Mouse (Mus musculus) layer of hippocampus, postnatal 36 days (tissue): ENCODE results near the gene Cdkn2aipnl. TPM values are rescaled to one million over a fixed set of nuclear protein-coding genes. Genes with fewer than 3 reads are reported as not detected.

ENCODE experiments used
- DNase-seq, 2 experiments: peaks; one replicate each; pipeline ENCODE4 v3.0.0; 2022
- total RNA-seq, 2 experiments: library from RNA; stranded (reverse); gene quantifications; 2 replicates each; pipeline ENCODE4 v1.2.3; 2021

Gene Cdkn2aipnl
- 10 to 100 TPM; 32.7 to 33.4 TPM for total RNA-seq

DNA sequence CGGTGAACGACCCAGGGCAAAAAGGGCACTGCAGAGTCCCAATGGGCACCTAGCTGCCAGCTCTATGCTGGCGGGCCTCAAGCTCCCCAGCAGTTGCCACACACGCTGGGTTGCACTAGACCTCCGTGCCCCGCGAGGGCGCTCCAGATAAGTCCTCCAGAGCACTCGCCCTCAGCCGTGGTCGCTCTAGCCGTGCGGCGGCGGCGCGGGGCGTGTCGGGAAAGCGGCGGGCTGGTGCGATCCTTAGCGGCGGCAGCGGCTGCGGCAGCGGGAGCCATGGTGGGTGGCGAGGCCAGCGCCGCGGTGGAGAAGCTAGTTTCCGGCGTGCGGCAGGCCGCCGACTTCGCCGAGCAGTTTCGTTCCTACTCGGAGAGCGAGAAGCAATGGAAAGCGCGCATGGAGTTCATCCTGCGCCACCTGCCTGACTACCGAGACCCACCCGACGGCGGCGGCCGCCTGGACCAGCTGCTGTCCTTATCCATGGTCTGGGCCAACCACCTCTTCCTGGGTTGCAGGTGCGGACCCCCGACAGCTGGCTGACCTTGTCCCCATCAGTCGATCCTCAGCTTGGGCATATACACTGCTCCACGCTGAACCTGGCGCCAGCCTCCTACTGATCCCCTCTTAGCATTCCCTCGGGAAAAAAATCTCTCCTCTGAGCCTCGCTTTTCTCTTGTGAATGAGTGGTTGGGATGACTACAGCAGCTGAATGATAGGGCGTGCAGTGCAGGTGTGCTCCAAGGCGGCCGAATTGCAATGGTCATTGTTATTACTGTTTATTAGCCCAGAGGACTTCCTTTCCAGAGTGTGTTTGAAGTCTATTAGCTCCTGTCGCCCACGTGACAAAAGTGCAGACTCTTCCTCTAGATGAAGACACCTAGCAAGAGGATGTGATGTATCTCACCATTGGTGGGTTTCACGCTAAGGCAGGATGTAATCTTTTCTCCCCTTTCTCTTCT, at the start of gene Cdkn2aipnl:
TSS of gene Cdkn2aipnl (plus strand) at position 219 of the 959 bp plus-strand sequence.
- DNase-seq = peak; percentile 96 to 97

DNA sequence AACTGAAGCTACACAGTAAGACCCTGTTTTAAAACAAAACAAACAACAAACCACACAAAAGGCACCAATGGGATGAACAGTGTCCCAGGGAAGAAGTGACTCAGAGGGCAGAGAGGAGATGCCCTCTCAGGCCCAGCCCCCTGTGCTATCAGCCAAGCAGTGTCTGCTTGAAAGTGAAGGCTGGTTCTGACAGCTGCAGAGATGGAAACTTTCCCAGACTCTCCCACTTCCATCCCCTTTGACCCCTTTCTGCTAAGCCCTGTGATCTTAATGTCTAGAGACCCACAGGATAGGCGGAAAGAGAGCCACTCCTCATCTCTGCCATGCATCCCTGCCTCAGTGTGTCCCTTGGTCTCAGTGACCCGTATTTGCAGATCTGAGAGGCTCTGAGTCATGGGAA, 49.5 kb upstream of the Cdkn2aipnl start:
- DNase-seq = no peak

DNA sequence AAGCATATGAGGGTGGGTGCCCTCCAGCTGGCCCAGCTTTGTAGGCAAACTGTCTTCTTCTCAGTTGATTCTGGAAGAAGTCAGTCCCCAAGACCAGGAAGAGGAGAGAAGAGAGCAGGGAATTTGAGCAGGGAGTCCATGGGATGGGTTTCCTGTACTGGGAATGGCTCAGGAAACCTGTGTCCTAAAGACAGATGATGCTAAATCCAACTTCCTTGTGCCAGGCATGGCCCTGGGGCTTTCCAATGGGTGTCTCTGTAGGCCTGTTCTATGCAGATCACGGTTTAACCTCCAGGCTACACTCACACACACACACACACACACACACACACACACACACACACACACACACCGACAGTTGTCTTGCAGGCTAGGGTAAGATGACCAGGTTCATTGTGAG, 48.9 kb upstream of the Cdkn2aipnl start:
- DNase-seq = no peak

DNA sequence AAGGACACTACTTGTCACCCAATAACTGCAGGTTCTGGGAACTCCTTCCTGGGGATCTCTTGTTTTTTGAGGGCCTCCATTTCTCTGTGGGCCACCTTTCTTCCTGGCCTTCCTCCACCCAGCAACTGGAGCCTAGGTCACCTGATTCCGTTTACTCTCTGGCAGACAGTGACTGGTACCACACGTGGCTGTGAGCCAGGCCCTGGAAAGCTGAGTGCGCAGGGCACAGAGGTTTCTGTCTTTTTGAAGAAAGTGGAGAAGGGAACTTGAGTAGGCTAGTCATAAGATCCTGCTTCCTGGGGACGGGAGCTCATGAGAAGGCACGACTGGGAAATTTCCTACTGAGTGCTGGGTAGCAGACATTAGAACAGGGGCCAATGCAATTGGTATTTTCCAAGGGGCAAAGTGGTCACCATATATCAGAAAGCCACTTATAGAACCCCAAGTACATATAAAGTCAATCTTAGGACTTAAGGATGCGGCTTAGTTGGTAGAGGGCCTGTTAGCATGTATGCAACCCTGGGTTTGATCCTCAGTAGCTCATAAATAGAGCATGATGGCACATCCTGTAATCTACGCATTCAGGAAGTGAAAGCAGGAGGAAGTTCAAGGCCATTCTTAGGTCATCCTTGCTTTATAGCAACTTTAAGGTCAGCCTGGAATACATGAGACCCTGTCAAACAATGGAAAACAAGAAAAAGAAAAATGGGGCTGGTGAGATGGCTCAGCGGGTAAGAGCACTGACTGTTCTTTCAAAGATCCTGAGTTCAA, 45.9 kb upstream of the Cdkn2aipnl start:
- DNase-seq = no peak

DNA sequence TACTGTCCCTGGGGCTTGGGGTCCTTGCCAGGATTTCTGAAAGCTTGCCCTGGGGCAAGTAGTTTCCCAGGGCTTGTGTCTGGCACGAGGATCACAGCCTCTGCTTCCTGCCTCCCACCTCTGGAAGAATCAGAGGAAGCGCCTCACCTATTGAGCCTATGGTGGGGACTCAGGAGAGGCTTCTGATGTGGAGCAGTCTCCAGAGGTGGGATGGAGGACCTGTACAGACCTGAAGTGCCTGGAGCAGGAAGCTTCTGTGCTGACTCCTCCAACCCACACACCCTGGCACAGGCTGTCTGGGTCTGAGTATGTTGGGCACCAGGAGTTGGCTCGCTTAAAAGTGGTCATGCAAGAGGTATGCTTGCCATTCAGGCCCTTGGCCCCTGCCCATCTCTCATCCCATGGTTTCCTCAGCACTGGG, 45.0 kb upstream of the Cdkn2aipnl start:
- no peak for DNase-seq

DNA sequence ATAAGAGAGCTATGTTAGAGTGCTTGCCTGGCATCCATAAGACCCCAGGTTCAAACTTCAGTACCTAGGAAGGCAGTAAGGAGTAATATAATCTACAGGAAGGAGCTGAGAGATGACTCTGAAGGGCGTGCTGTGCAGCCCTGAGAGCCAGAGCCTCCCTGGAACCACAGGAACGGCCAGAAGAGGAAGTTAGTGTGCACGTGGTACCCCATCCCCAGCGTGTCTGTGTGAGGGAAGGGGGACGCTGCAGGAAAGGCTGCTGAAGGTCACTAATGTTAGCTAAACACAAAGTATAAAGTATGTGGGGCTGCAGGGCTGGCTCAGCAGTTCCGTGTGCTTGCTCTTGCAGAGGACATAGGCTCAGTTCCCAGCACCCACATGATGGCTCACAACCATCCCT, 41.9 kb upstream of the Cdkn2aipnl start:
- DNase-seq = no peak

DNA sequence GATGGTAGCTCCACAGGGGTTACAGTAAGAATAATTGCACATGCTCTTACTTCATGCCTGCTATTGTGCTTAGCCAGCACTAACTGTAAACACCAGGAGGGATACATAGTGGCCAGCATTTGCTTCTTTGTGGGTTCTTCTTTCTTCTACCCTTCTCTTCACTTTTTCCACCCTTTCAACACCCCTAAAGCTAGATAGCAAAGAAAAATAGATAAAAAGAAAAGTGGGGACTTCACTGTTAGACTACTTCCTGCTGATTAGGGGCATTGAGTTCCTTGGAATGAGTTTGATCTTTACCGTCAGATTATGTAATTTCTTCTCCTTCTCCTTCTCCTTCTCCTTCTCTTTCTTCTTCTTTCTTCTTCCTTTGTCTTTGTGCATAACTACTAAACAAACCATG, 41.1 kb upstream of the Cdkn2aipnl start:
- DNase-seq = no peak

DNA sequence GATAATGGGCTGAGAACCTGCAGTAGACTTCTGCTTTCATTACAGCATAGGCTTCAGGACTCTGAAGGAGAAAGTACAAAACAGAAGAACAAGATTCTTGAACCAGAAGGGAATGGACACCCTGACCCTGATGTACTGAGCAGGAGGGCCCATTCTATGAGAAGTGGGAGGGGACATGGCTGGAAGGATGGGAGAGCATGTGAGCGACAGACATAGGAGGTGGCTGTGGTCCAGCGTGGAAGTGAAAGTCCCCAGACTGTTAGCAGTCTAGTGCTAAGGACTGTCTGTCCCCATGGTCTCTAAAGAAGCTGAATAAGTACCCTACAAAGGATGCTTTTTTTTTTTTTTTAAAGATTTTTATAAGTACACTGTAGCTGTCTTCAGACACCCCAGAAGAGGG, 40.4 kb upstream of the Cdkn2aipnl start:
- DNase-seq = peak in 1 of 2 experiments; percentile 11

DNA sequence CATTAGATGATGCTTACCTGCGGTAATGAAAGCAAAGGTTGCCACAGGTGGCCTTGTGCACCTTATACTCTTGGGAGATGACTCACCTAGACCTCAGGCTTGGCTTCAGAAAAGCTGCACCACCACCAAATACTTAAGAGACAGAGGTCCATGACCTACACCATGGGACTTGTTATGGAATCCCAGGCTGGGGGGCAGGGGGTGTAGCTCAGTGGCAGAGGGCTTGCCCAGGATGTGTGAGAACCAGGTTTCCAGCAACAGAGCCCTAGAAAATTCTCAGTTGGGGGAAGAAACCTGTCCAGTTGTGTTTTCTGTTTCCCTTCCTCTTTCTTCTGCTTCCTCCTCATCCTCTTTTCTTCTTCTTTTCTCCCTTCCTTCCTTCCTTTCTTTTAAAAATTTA, 36.3 kb upstream of the Cdkn2aipnl start:
- no peak for DNase-seq

DNA sequence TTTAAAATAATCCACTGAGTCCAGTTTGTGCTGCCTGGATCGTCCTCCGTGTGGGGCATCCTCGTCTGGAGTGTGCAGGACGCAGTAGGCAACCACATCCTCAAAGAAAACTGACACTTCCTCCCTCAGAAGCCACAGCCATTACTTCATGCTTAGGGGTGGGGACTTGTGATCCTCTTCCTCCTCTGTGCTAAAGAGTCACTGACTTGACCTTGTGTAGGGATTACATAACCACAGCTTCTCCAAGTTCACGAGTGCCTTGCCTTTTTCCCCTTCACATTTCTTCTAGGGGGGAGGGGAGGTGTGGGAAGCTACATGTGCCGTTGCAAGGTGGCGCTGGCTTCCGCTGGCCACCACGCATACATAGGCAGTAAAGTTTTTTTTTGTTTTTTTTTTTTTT, 35.7 kb upstream of the Cdkn2aipnl start:
- DNase-seq = no peak

DNA sequence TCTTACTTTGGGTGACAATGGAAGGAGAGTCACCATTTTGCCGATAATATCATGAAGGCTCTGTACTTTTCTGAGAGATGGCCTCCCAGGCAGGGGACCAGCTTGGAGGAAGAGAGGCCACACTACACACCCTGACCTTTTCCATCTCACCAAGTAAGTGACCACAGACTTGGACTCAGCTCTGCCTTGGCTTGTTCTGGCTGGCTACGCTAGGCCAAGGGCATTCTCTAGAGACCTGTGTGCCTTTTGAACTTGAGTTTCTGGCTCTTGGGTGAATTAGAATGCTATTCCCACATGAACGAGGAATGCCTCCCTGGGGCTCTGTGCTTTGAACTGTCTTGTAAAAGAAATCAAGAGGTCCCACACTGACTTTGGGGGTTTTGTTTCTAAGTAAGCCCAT, 33.2 kb upstream of the Cdkn2aipnl start:
- DNase-seq = no peak

DNA sequence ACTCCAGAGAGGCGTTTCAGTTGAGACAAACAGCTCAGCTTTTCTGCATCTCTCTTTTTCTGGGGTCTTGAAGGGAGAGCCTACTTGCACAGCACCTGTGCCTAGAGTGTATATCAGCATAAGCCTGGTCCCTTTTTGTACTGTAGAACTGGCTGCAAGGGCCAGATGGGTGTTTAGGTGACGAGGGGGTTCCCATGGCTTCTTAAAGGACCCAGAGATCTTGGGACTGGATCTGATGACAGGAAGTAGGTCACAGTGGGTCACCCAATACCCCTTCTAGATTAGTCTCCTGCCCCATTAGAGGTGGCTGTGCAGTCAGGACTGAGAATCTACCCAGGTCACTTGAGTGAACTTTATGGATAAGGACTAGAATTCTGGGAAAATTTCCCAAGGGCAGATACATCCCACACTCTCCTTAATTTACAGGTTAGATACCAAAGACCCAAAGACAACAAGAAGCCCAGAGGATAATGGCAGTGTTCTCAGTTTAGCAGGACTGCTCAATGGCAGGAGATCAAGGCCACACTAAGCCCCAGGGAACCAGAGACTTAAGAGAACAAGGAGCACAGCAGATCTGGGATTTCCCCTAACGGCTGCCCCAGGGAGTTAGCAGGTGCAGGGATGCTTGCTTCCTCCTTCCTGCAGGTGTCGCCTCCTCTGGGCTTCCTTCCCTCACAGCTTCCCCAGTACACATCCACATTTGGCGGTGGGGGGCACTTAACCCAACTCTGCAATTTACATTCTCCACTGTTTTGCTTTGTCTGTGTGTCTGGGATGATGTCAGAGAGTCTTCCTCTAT, 31.6 kb upstream of the Cdkn2aipnl start:
- DNase-seq = no peak

DNA sequence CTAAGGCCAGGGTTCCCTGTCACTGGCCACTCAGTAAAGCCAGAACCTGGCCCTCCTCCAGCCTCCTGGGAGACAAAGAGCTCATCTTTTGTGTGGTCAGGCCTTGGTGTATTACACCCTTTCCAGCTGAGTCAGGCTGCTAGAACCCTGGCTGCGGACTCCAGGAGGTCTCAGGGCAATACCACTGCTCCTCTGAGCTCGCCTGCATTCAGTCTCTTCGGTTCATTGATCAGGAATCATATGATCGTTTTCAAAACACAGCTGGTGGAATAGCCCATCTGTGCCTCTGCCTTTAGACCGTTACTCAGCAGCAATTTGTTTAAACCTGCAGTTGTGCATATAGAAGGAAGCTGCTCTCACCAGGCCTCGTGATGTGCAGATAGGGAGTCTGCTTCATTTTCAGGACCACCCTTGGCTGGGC, 30.1 kb upstream of the Cdkn2aipnl start:
- no peak for DNase-seq

DNA sequence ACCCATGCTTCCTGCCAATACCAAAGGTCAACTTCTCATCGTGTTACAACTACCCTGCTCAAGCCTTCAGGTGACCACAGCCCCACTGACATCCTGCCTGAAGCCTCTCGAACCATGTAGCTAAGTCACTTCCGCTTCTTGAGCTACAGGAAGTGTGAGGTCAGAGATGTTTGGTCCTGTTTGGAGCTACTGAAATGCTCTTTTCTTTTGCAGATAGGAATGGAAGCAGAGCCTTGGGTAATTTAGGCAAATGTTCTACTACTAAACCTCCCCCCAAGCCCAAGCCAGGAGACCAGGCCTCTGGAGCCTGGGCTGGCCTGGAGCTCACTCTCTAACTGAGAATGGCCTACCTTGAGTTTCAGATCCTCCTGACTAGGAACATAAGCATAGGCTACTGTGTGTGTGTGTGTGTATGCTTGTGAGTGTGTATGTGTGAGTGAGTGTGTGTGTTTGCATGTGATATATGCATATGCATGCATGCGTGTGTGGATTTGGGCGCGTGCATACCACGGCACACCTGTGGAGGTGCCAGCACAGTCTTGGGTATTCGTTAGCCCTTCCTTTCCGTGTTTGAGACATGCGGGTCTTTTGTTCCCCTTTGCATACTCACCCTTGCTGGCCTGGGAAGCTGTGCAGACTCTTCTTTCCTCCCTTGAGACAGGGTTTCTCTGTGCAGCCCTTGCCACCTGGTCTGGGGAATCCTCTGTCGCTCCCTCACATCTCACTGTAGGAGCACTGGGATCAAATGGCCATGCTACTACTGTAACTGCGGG, 28.5 kb upstream of the Cdkn2aipnl start:
- DNase-seq = no peak

DNA sequence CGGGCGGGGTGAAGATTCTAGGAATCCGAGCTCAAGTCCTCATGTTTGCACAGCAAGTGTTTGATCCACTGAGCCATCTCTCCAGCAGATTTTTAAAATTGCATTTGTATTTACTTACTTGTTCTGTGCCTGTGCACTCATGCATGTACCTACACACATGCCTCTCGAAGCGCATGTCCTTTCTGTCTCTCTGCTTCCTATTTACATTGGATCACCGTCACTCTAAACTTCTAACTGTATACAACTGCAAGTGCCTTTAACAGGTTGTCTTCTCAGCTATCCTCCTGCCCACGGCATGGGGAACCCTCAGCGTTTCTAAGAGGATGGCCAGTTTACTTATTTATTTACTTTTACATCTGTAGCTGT, 27.9 kb upstream of the Cdkn2aipnl start:
- no peak for DNase-seq

DNA sequence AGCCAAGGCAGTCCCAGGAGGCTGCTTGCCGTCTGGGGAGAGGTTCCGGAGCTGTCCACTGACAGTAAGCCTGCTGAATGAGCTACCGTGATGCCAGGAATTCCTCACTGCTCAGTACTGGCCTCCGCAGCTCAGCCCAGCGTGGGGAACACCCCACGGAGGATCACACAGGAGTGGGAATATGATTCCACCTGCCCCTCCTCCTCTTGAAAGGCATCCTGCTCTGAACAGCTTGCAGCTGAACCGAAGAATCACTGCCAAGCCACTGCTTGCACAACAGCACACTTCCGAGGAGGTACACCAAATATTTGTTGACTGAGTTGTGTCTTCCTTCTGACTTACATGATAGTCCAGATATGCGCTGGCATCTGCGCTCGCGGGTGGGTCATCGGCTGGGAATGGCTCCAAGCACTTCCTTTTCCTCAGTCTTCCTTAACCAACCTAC, 26.9 kb upstream of the Cdkn2aipnl start:
- peak in 1 of 2 experiments; percentile 18 for DNase-seq

DNA sequence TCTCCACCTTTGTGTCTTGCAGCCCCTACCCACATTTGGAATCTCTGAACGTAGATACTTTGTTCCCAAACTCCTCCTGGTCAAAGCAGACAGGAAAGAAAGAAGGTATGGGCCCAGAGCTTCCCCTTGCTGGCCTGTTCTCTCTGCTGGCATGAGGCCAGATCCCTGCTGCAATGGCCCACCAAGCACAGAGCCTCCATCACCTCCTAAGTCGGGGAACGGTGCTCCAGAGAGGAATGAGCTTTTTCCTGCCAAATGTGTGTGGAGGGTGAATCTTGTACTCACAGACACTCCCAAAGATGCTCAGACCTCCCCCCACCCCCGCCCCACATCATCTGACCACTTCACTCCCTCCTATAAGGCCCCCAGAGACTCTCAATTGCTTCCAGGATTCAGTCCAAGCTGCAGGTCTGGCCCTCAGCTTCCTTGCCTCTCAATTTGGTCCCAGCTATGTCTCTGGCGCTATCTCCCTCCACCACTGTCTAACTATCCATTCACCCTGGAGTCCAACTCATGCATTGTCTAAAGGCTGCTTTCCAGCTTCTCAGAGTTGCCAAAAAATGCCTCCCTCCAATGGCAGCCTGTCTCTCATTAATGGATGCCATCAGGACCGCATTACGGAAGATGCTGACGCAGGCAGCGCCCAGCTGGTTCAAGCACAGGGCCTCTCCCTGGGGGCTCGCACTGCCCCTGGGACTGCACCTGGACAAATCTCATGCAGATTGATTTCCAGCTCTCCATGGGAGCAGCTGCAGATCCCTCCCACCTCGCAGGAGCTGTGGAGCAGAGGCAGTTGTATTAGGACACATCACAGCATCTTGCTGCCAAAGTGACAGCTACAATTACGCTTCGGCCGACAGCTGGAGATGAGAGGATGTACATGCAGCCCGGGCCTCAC, 24.6 kb upstream of the Cdkn2aipnl start:
- no peak for DNase-seq

DNA sequence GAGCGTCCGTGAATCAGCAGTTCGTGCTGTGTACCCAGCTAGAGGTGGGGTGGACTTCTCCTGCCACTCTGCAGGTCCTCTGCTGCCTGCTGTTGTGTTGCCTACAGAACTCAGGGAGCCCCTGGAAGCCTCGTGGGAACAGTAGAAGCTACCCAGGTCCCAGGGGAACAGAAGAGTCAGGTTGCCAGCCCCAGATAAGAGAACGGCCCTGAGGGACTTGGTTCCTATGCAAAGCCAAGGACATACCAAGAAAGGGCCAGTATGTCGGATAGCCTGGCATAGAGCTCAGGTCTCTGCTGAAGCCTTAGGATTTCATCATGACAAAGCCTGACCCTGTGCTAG, 24.0 kb upstream of the Cdkn2aipnl start:
- DNase-seq = no peak

DNA sequence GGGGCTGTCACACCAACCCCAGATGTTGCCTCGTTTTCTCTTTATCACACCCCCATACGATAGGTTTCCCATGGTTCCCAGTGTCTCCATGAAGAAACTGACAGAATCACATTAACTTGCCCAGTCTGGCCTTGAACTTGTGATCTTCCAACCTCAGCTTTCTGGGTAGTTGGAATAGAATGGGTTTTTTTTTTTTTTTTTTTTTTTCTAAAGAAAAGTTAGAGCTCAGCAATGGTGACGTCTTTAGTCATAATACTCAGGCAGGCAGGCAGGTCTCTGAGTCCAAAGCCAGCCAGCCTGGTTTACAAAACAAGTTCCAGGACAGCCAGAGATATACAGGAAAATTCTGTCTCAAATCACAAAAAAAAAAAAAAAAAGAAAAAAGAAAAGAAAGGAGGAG, 23.2 kb upstream of the Cdkn2aipnl start:
- no peak for DNase-seq

DNA sequence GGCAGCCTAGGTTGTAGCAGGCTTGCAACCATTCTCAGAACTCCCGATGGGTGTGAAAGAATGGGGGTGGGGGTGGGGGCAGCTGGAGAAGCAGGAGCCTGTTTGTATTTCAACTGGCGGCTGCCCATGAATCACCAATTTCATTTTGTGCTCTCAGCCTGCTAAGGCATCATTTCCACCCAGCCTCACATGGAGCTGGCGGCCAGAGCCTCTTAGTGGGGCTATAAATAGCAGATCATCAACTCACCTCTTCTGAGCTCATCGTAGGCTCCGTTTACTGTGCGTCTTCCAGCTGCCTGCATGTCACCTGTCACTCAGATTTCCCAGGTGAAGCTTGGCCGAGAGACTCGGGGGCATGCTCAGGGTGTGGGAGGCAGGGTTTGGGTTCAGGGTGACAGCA, 21.9 kb upstream of the Cdkn2aipnl start:
- DNase-seq = no peak

DNA sequence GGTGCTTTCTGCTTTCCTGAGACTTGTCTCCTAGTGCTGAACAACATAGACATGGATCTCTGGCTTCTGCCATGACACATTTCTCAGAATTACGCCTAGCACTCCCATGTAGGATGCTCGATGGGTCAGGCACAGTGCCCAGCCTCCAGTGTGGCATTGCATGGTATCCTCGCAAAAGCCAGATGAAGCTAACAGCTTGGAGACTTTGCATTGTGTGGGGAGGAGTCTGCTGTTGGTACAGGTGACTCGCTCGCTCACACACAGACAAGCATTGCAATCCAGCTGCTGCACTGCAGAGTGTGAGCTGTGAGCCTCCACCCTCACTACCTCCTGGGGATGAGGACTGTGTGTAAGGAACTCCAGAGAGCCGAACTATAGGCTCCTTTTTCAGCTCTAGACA, 21.3 kb upstream of the Cdkn2aipnl start:
- no peak for DNase-seq
